Mouse (Mus musculus) CH12.LX (cell line): ENCODE measurements around the gene Ltbp2. TPM values are rescaled to one million over a fixed set of nuclear protein-coding genes. Genes with fewer than 3 reads are reported as not detected.

Experiments
- DNase-seq: peaks from one replicate; pipeline ENCODE4 v3.0.0-alpha.2; 2013; ENCODE audit errors: extremely low read depth
- H3K27ac ChIP-seq: 2 replicates; pipeline ENCODE4 v1.5.1; 2012; ENCODE audit warnings: low read depth, mild to moderate bottlenecking, control low read depth, moderate library complexity; ENCODE audit not compliant: insufficient read depth
- H3K27me3 ChIP-seq: replicated peaks from 2 replicates; pipeline ENCODE3; 2012; ENCODE audit warnings: inconsistent platforms
- H3K36me3 ChIP-seq, 2 experiments: replicated peaks in 1 of 2; 2 replicates each; pipeline versions ENCODE3 to v1.6.1; 2012; ENCODE audit warnings: inconsistent platforms in 1 of 2, low read length in 1 of 2, mild to moderate bottlenecking in 1 of 2, mixed read lengths in 1 of 2, moderate library complexity in 1 of 2; ENCODE audit not compliant: control insufficient read depth in 1 of 2, insufficient read depth in 1 of 2
- H3K4me1 ChIP-seq, 2 experiments: 2 replicates each; pipeline ENCODE4 v1.6.1; 2012; ENCODE audit warnings: inconsistent platforms in 1 of 2, moderate library complexity in 1 of 2; ENCODE audit not compliant: insufficient read depth in 2 of 2, control insufficient read depth in 1 of 2
- H3K4me2 ChIP-seq: 2 replicates; pipeline ENCODE4 v1.6.1; 2012; ENCODE audit warnings: low read depth, mild to moderate bottlenecking, control low read depth; ENCODE audit not compliant: poor library complexity, insufficient read depth, severe bottlenecking
- H3K4me3 ChIP-seq, 3 experiments: fragments of 150-350 bp in 1 of 3; sonication (generic) in 1 of 3; replicated peaks in 1 of 3; 2 replicates each; pipeline versions ENCODE3 to v1.5.1; 2011 to 2012; ENCODE audit warnings: low read depth in 2 of 3, low read length in 2 of 3, mild to moderate bottlenecking in 2 of 3, moderate library complexity in 2 of 3, control low read depth in 1 of 3, improper control_type of control experiment in 1 of 3, inconsistent platforms in 1 of 3, mixed read lengths in 1 of 3; ENCODE audit not compliant: poor library complexity in 1 of 3
- H3K79me2 ChIP-seq: replicated peaks from 2 replicates; pipeline ENCODE4 v1.6.1; 2012; ENCODE audit warnings: mild to moderate bottlenecking, moderate library complexity; ENCODE audit not compliant: control insufficient read depth, poor library complexity, insufficient read depth, severe bottlenecking; ENCODE audit errors: extremely low read depth
- H3K9ac ChIP-seq: 2 replicates; pipeline ENCODE4 v1.6.1; 2012; ENCODE audit warnings: low read depth, mild to moderate bottlenecking, control low read depth, moderate library complexity; ENCODE audit not compliant: insufficient read depth
- H3K9me3 ChIP-seq: replicated peaks from 2 replicates; pipeline ENCODE3; 2012; ENCODE audit warnings: low read length, inconsistent platforms, mixed read lengths
- BHLHE40 ChIP-seq: IDR thresholded peaks from 2 replicates; pipeline ENCODE4 v1.6.1; 2011; ENCODE audit warnings: mild to moderate bottlenecking, low read depth, low read length, improper control_type of control experiment
- CHD2 ChIP-seq: IDR thresholded peaks from 2 replicates; pipeline ENCODE4 v1.6.1; 2011; ENCODE audit warnings: low read length, improper control_type of control experiment
- CTCF ChIP-seq, 2 experiments: IDR thresholded peaks in 1 of 2; conservative IDR thresholded peaks in 1 of 2; 2 replicates each; pipeline ENCODE4 v1.5.1; 2011 to 2012; ENCODE audit warnings: low read depth in 2 of 2, low read length in 2 of 2, improper control_type of control experiment in 1 of 2, inconsistent platforms in 1 of 2, mild to moderate bottlenecking in 1 of 2, moderate library complexity in 1 of 2
- HCFC1 ChIP-seq: IDR thresholded peaks from 2 replicates; pipeline ENCODE4 v1.6.1; 2012; ENCODE audit warnings: low read depth, mild to moderate bottlenecking, inconsistent platforms, low read length, improper control_type of control experiment
- IRF4 ChIP-seq: IDR thresholded peaks from 2 replicates; pipeline ENCODE4 v1.6.1; 2014; ENCODE audit warnings: low read depth, mild to moderate bottlenecking, inconsistent platforms, low read length, improper control_type of control experiment
- JUN ChIP-seq: IDR thresholded peaks from 2 replicates; pipeline ENCODE4 v1.6.1; 2011; ENCODE audit warnings: low read depth, mild to moderate bottlenecking, low read length, improper control_type of control experiment, moderate library complexity; ENCODE audit not compliant: insufficient read depth
- JUND ChIP-seq: conservative IDR thresholded peaks from 2 replicates; pipeline ENCODE4 v1.6.1; 2011; ENCODE audit warnings: low read depth, low read length, improper control_type of control experiment
- KAT2A ChIP-seq: IDR thresholded peaks from 2 replicates; pipeline ENCODE4 v1.6.1; 2012; ENCODE audit warnings: low read length, improper control_type of control experiment, inconsistent platforms; ENCODE audit not compliant: insufficient replicate concordance
- MAFK ChIP-seq: IDR thresholded peaks from 2 replicates; pipeline ENCODE4 v1.6.1; 2011; ENCODE audit warnings: low read length, improper control_type of control experiment; ENCODE audit not compliant: insufficient replicate concordance
- MAX ChIP-seq: IDR thresholded peaks from 2 replicates; pipeline ENCODE4 v1.6.1; 2011; ENCODE audit warnings: low read length, improper control_type of control experiment
- MAZ ChIP-seq: IDR thresholded peaks from 2 replicates; pipeline ENCODE4 v1.6.1; 2012; ENCODE audit warnings: low read depth, mild to moderate bottlenecking, inconsistent platforms, low read length, improper control_type of control experiment, moderate library complexity
- MEF2A ChIP-seq: IDR thresholded peaks from 2 replicates; pipeline ENCODE4 v1.6.1; 2014; ENCODE audit warnings: low read depth, mild to moderate bottlenecking, inconsistent platforms, low read length, improper control_type of control experiment, borderline replicate concordance
- MXI1 ChIP-seq: IDR thresholded peaks from 2 replicates; pipeline ENCODE4 v1.6.1; 2011; ENCODE audit warnings: mild to moderate bottlenecking, low read depth, low read length, improper control_type of control experiment
- MYC ChIP-seq: IDR thresholded peaks from 2 replicates; pipeline ENCODE4 v1.6.1; 2011; ENCODE audit warnings: low read depth, mild to moderate bottlenecking, improper control_type of control experiment, low read length
- NELFE ChIP-seq: IDR thresholded peaks from 2 replicates; pipeline ENCODE4 v1.6.1; 2011; ENCODE audit warnings: low read depth, low read length, improper control_type of control experiment
- POLR2AphosphoS2 ChIP-seq: IDR thresholded peaks from 2 replicates; pipeline ENCODE4 v1.6.1; 2011; ENCODE audit warnings: low read depth, low read length, improper control_type of control experiment
- RCOR1 ChIP-seq: conservative IDR thresholded peaks from 2 replicates; pipeline ENCODE4 v1.6.1; 2012; ENCODE audit warnings: low read depth, mild to moderate bottlenecking, inconsistent platforms, low read length, improper control_type of control experiment
- SMC3 ChIP-seq: IDR thresholded peaks from 2 replicates; pipeline ENCODE4 v1.6.1; 2011; ENCODE audit warnings: low read depth, low read length, improper control_type of control experiment
- USF1 ChIP-seq: IDR thresholded peaks from 2 replicates; pipeline ENCODE4 v1.6.1; 2014; ENCODE audit warnings: low read depth, mild to moderate bottlenecking, inconsistent platforms, low read length, improper control_type of control experiment
- ZC3H11A ChIP-seq: IDR thresholded peaks from 2 replicates; pipeline ENCODE4 v1.6.1; 2012; ENCODE audit warnings: low read depth, mild to moderate bottlenecking, inconsistent platforms, low read length, improper control_type of control experiment
- ZKSCAN1 ChIP-seq: IDR thresholded peaks from 2 replicates; pipeline ENCODE4 v1.6.1; 2012; ENCODE audit warnings: low read depth, inconsistent platforms, low read length, improper control_type of control experiment, borderline replicate concordance
- ZMIZ1 ChIP-seq: IDR thresholded peaks from 2 replicates; pipeline ENCODE4 v1.6.1; 2012; ENCODE audit warnings: low read depth, mild to moderate bottlenecking, inconsistent platforms, low read length, improper control_type of control experiment
- ZNF384 ChIP-seq: IDR thresholded peaks from 2 replicates; pipeline ENCODE4 v1.6.1; 2012; ENCODE audit warnings: low read depth, low read length, improper control_type of control experiment, inconsistent platforms
- dilution Hi-C: fragments of 300-500 bp; cut with MboI; formaldehyde crosslinking; loops from 2 replicates; pipeline ENCODE4 v1.14.3; 2020; ENCODE audit warnings: low sequenced_read_pairs; ENCODE audit not compliant: extremely low pct_unique_long_range_greater_than_20kb, extremely low pct_ligation_motif_present
- in situ Hi-C: fragments of 300-500 bp; cut with MboI; formaldehyde crosslinking; loops from 3 replicates; pipeline ENCODE4 v1.14.3; 2019; ENCODE audit warnings: low sequenced_read_pairs, low pct_ligation_motif_present, low pct_unique_long_range_greater_than_20kb, mixed read lengths
- polyA plus RNA-seq: library from polyadenylated mRNA; unstranded; fragments of >175 nt; gene quantifications from 2 replicates; pipeline ENCODE4 v1.2.1, GENCODE M21; 2012; ENCODE audit warnings: low read depth; ENCODE audit not compliant: insufficient read length
- total RNA-seq, 2 experiments: library from RNA; depleted of rRNA; stranded (reverse); fragments of 300-350 nt in 1 of 2; fragments of >200 nt in 1 of 2; gene quantifications; 2 replicates each; pipeline ENCODE4 v1.2.3; 2012 to 2014

Gene Ltbp2
- total and polyA plus RNA-seq, 3 experiments: 0.25 to 0.97 TPM; not detected in 1

DNA sequence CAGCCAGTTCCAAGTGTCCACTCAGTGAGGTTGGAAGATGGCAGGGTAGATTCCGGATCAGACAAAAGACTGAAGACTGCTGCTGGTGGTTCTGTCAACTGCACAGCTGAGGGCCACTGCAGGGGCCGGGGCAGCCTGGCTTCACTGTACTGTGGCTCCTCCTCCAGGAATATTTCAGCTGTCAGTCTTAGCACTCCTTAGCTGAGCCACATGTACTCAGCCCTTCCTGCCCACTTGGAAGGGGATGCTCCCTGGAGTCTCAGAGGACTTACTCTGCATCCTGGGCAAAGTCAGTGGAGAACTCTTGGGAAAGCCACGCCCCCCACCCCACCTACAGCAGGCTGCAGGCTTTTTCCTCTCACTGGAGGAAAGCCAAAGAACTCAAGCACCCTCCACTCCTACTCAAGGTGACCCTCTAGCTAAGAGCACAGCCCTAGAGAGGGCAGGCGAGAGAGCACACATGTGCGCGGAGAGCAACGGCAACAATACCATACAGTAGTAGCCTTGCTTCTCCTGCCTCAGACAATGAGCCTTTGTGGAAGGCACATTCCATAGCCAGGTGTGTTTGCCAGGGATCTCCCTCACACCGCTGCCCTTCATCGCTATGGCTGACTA lies 71.0 kb downstream of the Ltbp2 start:
- Histone ChIP-seq H3K4me3 (no peak overlapping the region), H3K27ac (no peak overlapping the region), H3K9me3 (no peaks in the 10 kb centered on the region), H3K36me3 (no peaks in the 10 kb centered on the region), H3K27me3 (peaks cover 5% of the 10 kb centered on the region), H3K4me2 (no peak overlapping the region), H3K4me1 (peaks cover 21 to 66% of the 10 kb centered on the region in 2 experiments), H3K9ac (no peak overlapping the region), H3K79me2 (no peaks in the 10 kb centered on the region)
- TF ChIP-seq ZNF384 (no peak), MXI1 (no peak), USF1 (no peak), HCFC1 (no peak), RCOR1 (no peak), MAX (no peak), CHD2 (no peak), SMC3 (no peak)
- dilution Hi-C loops: no loop called here
- no peak for DNase-seq
- in situ Hi-C loops: loop anchor here (5.0 to 25.0 kb wide), 2 partner anchors 42 to 182 kb away; partner anchors contain the start of gene Ylpm1

DNA sequence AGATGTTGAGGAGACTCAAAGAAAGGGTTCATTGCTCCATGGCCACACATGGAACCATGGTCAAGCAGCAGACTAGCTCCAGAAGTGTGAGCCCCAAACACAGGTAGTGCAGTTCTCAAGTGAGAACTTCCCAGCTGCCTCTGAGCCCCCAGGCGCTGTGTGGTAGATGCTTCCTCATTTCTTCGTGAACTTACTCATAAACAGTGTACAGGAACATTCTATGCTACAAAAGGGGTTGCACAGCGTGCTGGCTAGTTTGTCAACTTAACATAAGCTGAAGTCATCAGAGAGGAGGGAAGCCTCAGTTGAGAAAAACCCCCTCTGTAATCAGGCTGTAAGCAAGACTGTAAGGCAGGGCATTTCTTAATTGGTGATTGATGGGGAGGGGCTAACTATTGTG lies 73.7 kb downstream of the Ltbp2 start:
- Histone ChIP-seq H3K79me2 (no peaks in the 10 kb centered on the region), H3K9me3 (no peaks in the 10 kb centered on the region), H3K9ac (no peak overlapping the region), H3K4me2 (no peak overlapping the region), H3K4me3 (no peak overlapping the region), H3K36me3 (no peaks in the 10 kb centered on the region), H3K4me1 (peaks cover 23 to 44% of the 10 kb centered on the region in 2 experiments), H3K27ac (no peak overlapping the region), H3K27me3 (peaks cover 7% of the 10 kb centered on the region)
- dilution Hi-C loops (no loop called here), in situ Hi-C loops (loop anchor here (25.0 kb wide), 1 partner anchor 185 kb away; the partner anchor contains the start of gene Ylpm1)
- peak; percentile 72 for DNase-seq
- no peak for TF ChIP-seq NELFE
- TF ChIP-seq USF1: no peak
- TF ChIP-seq JUND: no peak
- TF ChIP-seq IRF4: no peak

DNA sequence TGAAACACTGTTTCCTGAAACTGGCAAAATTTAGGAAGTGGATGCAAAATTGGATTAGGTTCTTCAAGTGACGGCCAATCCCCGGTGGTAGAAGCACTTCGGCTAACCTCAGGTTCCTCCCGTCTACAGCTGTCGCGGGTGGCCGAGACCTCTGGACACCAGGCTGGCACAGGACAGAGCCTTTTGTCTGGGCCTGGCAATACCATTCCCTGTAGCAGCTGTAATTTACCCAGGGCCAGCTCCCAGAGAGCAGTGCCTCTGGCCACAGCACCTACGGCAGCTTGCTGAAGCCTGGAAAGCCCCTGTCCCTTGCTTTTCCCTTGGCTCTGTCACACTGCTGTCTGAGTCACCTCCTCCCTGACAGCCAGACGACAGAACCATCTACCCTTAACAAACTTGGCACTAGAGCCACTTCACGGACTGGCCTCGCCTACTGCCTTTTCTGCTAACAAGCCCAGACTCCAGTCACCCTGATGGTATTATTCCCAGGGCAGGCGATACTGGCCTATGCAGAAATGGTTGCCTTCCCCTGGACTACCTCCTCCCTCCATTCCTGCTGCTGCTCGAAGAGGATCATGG lies 74.7 kb downstream of the Ltbp2 start:
- dilution Hi-C loops: no loop called here
- no peak overlapping the region for H3K9ac ChIP-seq

More for the DNA sequence above, 74.7 kb downstream of the Ltbp2 start:
- Histone ChIP-seq H3K4me2 (no peak overlapping the region), H3K4me1 (peaks cover 19 to 34% of the 10 kb centered on the region in 2 experiments), H3K27ac (no peak overlapping the region), H3K9me3 (no peaks in the 10 kb centered on the region), H3K27me3 (peaks cover 12% of the 10 kb centered on the region), H3K79me2 (no peaks in the 10 kb centered on the region), H3K4me3 (no peak overlapping the region), H3K36me3 (no peaks in the 10 kb centered on the region)
- in situ Hi-C loops: loop anchor here (25.0 kb wide), 1 partner anchor 186 kb away; the partner anchor contains the start of gene Ylpm1
- TF ChIP-seq KAT2A (no peak), ZC3H11A (no peak), ZMIZ1 (no peak), MYC (no peak), MAZ (no peak), JUN (no peak), BHLHE40 (no peak), MAFK (no peak), MEF2A (no peak), CTCF (conservative IDR thresholded peaks at IDR 0.05 in 1 of 2, IDR thresholded peaks at IDR 0.05 in 1 of 2; ENCODE audit: low read depth in 2 of 2, low read length in 2 of 2) (no peak), ZKSCAN1 (no peak), POLR2AphosphoS2 (no peak), IRF4 (no peak), SMC3 (no peak), MXI1 (no peak), HCFC1 (no peak)
- DNase-seq: no peak
